In genomic region chr14:75195530-75195929, GRCm38 (mm10) we compare ENCODE assay signal across 20 mouse cellular contexts. TPM values are rescaled to one million over a fixed set of nuclear protein-coding genes. Genes with fewer than 3 reads are reported as not detected.
DNase-seq lines count a peak whose midpoint lies in the region; ATAC-seq and TF ChIP-seq lines count a peak whose summit lies in the region.
"Had no signal": no experiment of that assay in that cellular context is flagged by ENCODE, and none has a peak within 500 bp of the region (broad histone marks: within the 10 kb centered on the region; RNA-seq: fewer than 3 reads in every experiment).

No protein-coding gene starts in this region.

- no peak overlapping the region for H3K4me2 ChIP-seq in liver, embryonic 16.5 days (ENCODE audit: low read depth, low read length)
- H3K4me2 ChIP-seq in midbrain, embryonic 13.5 days (replicated peaks): no peak overlapping the region
- H3K4me2 ChIP-seq: forebrain, embryonic 12.5 days; heart, embryonic 13.5 days; limb, embryonic 13.5 days; neural tube, embryonic 13.5 days had no signal

- no peak overlapping the region for H3K9ac ChIP-seq in liver, embryonic 16.5 days (ENCODE audit: low read depth, low read length)
- H3K9ac ChIP-seq in midbrain, embryonic 13.5 days (replicated peaks): no peak overlapping the region
- H3K9ac ChIP-seq: forebrain, embryonic 12.5 days; heart, embryonic 13.5 days; limb, embryonic 13.5 days; neural tube, embryonic 13.5 days had no signal

- 0 out of 2 replicates have a peak, but pooled peaks have one; percentile 4 for ATAC-seq in liver, embryonic 16.5 days (ENCODE audit: low read depth)
- ATAC-seq in monocyte, adult 5-6 weeks (replicated peaks; ENCODE audit: insufficient number of reproducible peaks, low FRiP score, low TSS enrichment, poor library complexity, severe bottlenecking): peak; percentile 76
- no peak for ATAC-seq in midbrain, embryonic 13.5 days

- peak overlapping the region; percentile 0; the same call in 1 of the 2 replicates for H3K27ac ChIP-seq in bone marrow, adult 2 months (ENCODE audit: control insufficient read depth, insufficient read depth, low read depth, low read length, poor library complexity)
- H3K27ac ChIP-seq in liver, embryonic 16.5 days (ENCODE audit: low read length): no peak overlapping the region
- no peak overlapping the region for H3K27ac ChIP-seq in midbrain, embryonic 13.5 days
- H3K27ac ChIP-seq: forebrain, embryonic 12.5 days; heart, embryonic 13.5 days; hindbrain, embryonic 10.5 days; limb, embryonic 13.5 days; neural tube, embryonic 13.5 days had no signal

- no peak for TF ChIP-seq POLR2A in bone marrow, adult 2 months (IDR thresholded peaks at IDR 0.05; ENCODE audit: borderline replicate concordance, control insufficient read depth, low read depth, low read length)

- H3K4me1 ChIP-seq in bone marrow, adult 2 months (ENCODE audit: control insufficient read depth, insufficient read depth, low read length): peaks cover 2% of the 10 kb centered on the region
- peaks cover 7% of the 10 kb centered on the region for H3K4me1 ChIP-seq in liver, embryonic 16.5 days (ENCODE audit: control insufficient read depth, low read depth, low read length)
- no peaks in the 10 kb centered on the region for H3K4me1 ChIP-seq in midbrain, embryonic 13.5 days (replicated peaks)
- H3K4me1 ChIP-seq: forebrain, embryonic 12.5 days; hindbrain, embryonic 10.5 days; limb, embryonic 13.5 days; neural tube, embryonic 13.5 days had no signal

- DNase-seq in lung, postnatal 25 days (ENCODE audit: low spot score): peak; percentile 55
- DNase-seq in lung, postnatal 14 days: no peak
- no peak for DNase-seq in gastrocnemius, postnatal 14 days
- DNase-seq: cerebellum, postnatal 10 days; kidney, adult 2 months; kidney, postnatal 25 days; right cerebral cortex, postnatal 25 days; thymus, postnatal 25 days had no signal

- 43% methylated on average over 5 of the region's 5 CpGs for WGBS in bone marrow, adult 2 months
- 73% methylated on average over 5 of the region's 5 CpGs for WGBS in liver, embryonic 16.5 days (ENCODE audit: insufficient replicate concordance)
- 88% methylated on average over 5 of the region's 5 CpGs for WGBS in midbrain, embryonic 13.5 days

- TF ChIP-seq CTCF in bone marrow, adult 2 months (IDR thresholded peaks at IDR 0.05; ENCODE audit: control insufficient read depth, insufficient read depth, low read length): no peak

- intact Hi-C loops in gastrocnemius, postnatal 14 days (cut with DNase I; ENCODE audit: low total_unique reads): no loop called here

- H3K27me3 ChIP-seq in liver, embryonic 16.5 days (ENCODE audit: control insufficient read depth, insufficient read depth, low read depth, low read length): no peaks in the 10 kb centered on the region
- H3K27me3 ChIP-seq in midbrain, embryonic 13.5 days: no peaks in the 10 kb centered on the region
- H3K27me3 ChIP-seq: forebrain, embryonic 12.5 days; heart, embryonic 13.5 days; limb, embryonic 13.5 days; neural tube, embryonic 13.5 days had no signal

- peak overlapping the region; percentile 42 for H3K4me3 ChIP-seq in bone marrow, adult 2 months (replicated peaks; ENCODE audit: control insufficient read depth, low read depth, low read length)
- H3K4me3 ChIP-seq in liver, embryonic 16.5 days (ENCODE audit: low read depth, low read length): no peak overlapping the region
- no peak overlapping the region for H3K4me3 ChIP-seq in midbrain, embryonic 13.5 days (replicated peaks)
- H3K4me3 ChIP-seq: forebrain, embryonic 12.5 days; heart, embryonic 13.5 days; hindbrain, embryonic 10.5 days; limb, embryonic 13.5 days; neural tube, embryonic 13.5 days had no signal

- no peaks in the 10 kb centered on the region for H3K36me3 ChIP-seq in liver, embryonic 16.5 days (ENCODE audit: control insufficient read depth, insufficient read depth)
- H3K36me3 ChIP-seq in midbrain, embryonic 13.5 days: no peaks in the 10 kb centered on the region
- H3K36me3 ChIP-seq: forebrain, embryonic 12.5 days; G1E; hindbrain, embryonic 10.5 days; limb, embryonic 13.5 days; neural tube, embryonic 13.5 days had no signal

- H3K9me3 ChIP-seq in liver, embryonic 16.5 days (replicated peaks; ENCODE audit: control insufficient read depth, low read length): no peaks in the 10 kb centered on the region
- H3K9me3 ChIP-seq in midbrain, embryonic 13.5 days: no peaks in the 10 kb centered on the region
- H3K9me3 ChIP-seq: forebrain, embryonic 12.5 days; G1E; heart, embryonic 13.5 days; hindbrain, embryonic 10.5 days; limb, embryonic 13.5 days; neural tube, embryonic 13.5 days had no signal

RNA-seq across cellular contexts. Expression of gene Cpb2, which starts 46.6 kb away (rescaled TPM):
- polyA plus RNA-seq in bone marrow, adult 2 months (2011; ENCODE audit: insufficient read depth, insufficient read length, low replicate concordance, missing spikeins): 1.8 TPM in 1 of 2 replicates, not detected in the other
- 185 and 198 TPM in 2 replicates for polyA plus RNA-seq in liver, embryonic 16.5 days (2015; fragmentation: Nextera tagmentation; extraction: Ambion mirVana)
- not detected in 3 replicates for total RNA-seq in monocyte, adult 5-6 weeks (2017)
- not detected for total RNA-seq in gastrocnemius, postnatal 14 days (2021)
- polyA plus RNA-seq in midbrain, embryonic 13.5 days (2015; fragmentation: Nextera tagmentation; extraction: Ambion mirVana): 0.19 TPM in 1 of 2 replicates, not detected in the other
- total RNA-seq: G1E; megakaryocyte-erythroid progenitor cell, adult 5-6 weeks had no signal
- polyA plus RNA-seq: forebrain, embryonic 12.5 days; G1E; gonadal fat pad, adult 2 months; hindbrain, embryonic 10.5 days; limb, embryonic 13.5 days; neural tube, embryonic 13.5 days had no signal

Comparison
In these comparisons a context has a peak if more than half of its experiments do, and no peak if none do; other contexts are left out.
1. RNA of gene Cpb2, which starts 46.6 kb away (polyA plus RNA-seq): 185 to 198 TPM in liver, embryonic 16.5 days; 1.8 TPM in bone marrow, adult 2 months and 0.19 TPM in midbrain, embryonic 13.5 days; every median in the first group is over 10 times any median in the second.